Mouse (Mus musculus): ENCODE measurements around the gene Cpa5.

DNA sequence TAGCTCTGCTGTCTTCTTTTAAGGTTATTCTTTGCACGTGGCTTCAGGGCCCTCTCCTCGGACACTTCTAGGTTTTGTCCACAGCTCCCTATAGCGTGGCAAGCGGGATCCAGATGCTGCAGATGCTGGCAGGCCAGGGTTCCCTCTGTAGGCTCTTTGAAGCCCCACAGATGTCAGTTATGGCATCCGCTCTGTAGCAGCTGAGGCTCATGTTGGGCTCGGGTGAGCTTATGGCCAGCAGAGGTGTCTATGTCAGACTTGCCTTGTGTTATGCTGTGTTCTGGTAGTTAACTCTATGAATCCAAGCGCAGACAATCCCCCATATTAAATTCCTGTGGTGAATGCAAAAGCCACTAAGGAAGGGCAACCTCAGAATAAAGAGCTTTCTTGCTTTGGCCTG, 69.6 kb downstream of the Cpa5 start:
- TF ChIP-seq POLR2A (IDR thresholded peaks at IDR 0.05; ENCODE audit: control insufficient read depth in 1 of 2, insufficient read depth in 1 of 2, low read depth in 1 of 2, low read length in 2 of 2, poor library complexity in 1 of 2) (no peak), CTCF (IDR thresholded peaks at IDR 0.05 in 2 of 3, conservative IDR thresholded peaks at IDR 0.05 in 1 of 3; ENCODE audit: control insufficient read depth in 1 of 3, insufficient read depth in 1 of 3, low read depth in 2 of 3, low read length in 3 of 3, poor library complexity in 1 of 3, severe bottlenecking in 1 of 3) (no peak), MYB (IDR thresholded peaks at IDR 0.05; ENCODE audit: low read depth, low read length) (no peak), MAZ (IDR thresholded peaks at IDR 0.05; ENCODE audit: low read depth, low read length) (no peak)
